Mouse (Mus musculus): ENCODE data around the gene Rnf187.

Gene Rnf187

GRCm38 (mm10) chr11:58948542-58949479, 10.1 kb upstream of the Rnf187 start, which contains the start of gene Hist3h2ba:
TSS of gene Hist3h2ba (plus strand) at chr11:58948920.
- no peak for DNase-seq (ENCODE audit: extremely low read depth, insufficient read length, low spot score)

GRCm38 (mm10) chr11:58947798-58948528, 9.2 kb upstream of the Rnf187 start:
- no peak for DNase-seq (ENCODE audit: extremely low read depth, insufficient read length, low spot score)

GRCm38 (mm10) chr11:58947306-58947705, 8.6 kb upstream of the Rnf187 start:
- DNase-seq (ENCODE audit: extremely low read depth, insufficient read length, low spot score) = no peak

DNA sequence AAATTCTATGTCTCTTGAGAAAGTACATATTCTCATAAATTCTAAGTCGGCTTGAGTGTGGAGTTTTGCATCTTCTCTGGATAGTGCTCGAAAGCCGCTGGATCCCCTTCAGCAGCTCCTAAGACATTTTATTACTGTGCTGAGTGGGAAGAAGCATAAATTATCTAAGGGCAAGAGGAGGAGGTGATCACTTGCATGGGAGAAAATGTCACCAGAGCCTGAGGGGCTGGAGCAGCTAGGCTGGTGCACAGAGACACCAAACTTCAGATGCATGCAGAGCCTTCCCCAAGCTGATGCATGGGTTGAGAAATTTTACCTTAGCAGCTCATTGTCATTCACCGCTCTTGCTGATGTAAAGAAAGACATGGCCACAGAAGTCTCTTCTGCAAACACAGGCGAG, 5.4 kb upstream of the Rnf187 start:
- no peak for DNase-seq (ENCODE audit: extremely low read depth, insufficient read length, low spot score)

- DNase-seq (ENCODE audit: extremely low read depth, insufficient read length, low spot score) = no peak
These were observed 348 bp upstream of the Rnf187 start for GRCm38 (mm10) chr11:58939088-58939439.

DNA sequence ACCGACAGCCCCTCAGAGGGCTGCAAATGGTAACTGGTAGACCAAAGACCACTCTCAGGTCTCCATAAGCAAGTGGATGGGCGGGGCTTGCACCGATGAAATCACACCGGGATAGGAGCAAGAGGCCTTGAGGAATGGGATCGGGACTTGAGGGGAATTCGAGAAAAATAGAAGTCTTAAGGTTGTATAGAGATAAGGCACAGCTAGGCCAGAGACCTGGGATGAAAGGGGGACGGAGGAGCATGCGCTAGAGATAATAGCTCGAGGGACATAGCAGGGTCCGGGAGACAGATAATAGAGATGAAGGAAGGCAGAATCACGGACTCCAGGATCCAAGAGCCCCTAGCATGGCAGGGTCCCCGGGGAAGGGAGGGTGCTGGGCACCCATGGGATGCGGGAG, 807 bp downstream of the Rnf187 start:
- no peak for DNase-seq (ENCODE audit: extremely low read depth, insufficient read length, low spot score)

GRCm38 (mm10) chr11:58931576-58931975, 7.1 kb downstream of the Rnf187 start:
- DNase-seq (ENCODE audit: extremely low read depth, insufficient read length, low spot score) = no peak

GRCm38 (mm10) chr11:58930254-58930653, 8.5 kb downstream of the Rnf187 start:
- no peak for DNase-seq (ENCODE audit: extremely low read depth, insufficient read length, low spot score)

- no peak for DNase-seq (ENCODE audit: extremely low read depth, insufficient read length, low spot score)
These were observed 9.1 kb downstream of the Rnf187 start for GRCm38 (mm10) chr11:58929641-58930040.

DNA sequence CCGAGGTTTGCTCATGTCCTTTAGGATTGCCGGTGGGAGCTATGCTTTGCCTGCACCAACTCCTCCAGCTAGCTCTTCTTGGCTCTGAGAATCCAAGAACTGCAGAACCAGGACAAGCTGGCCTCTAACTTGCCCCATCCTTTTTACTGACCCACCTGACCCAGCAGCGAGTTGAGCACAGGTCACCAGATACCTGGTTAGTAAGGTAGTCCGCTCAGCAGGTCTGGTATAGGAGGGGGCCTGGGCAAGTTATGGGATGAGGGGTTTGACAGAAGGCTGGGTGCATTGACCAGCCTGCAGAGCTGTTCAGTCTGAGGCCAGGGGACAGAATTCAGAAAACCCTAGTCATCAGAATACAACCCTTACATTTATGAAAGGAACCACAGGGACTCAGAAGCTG, 9.7 kb downstream of the Rnf187 start:
- no peak for DNase-seq (ENCODE audit: extremely low read depth, insufficient read length, low spot score)

GRCm38 (mm10) chr11:58927790-58928651, 10.7 kb downstream of the Rnf187 start:
- peak; percentile 54 for DNase-seq (ENCODE audit: extremely low read depth, insufficient read length, low spot score)

- DNase-seq (ENCODE audit: extremely low read depth, insufficient read length, low spot score) = no peak
These were observed 11.7 kb downstream of the Rnf187 start for GRCm38 (mm10) chr11:58927053-58927452.

GRCm38 (mm10) chr11:58926651-58927050, 12.1 kb downstream of the Rnf187 start:
- DNase-seq (ENCODE audit: extremely low read depth, insufficient read length, low spot score) = no peak

GRCm38 (mm10) chr11:58922420-58922819, 16.3 kb downstream of the Rnf187 start:
- no peak for DNase-seq (ENCODE audit: extremely low read depth, insufficient read length, low spot score)

GRCm38 (mm10) chr11:58918759-58919158, 20.0 kb downstream of the Rnf187 start:
- DNase-seq (ENCODE audit: extremely low read depth, insufficient read length, low spot score) = no peak

DNA sequence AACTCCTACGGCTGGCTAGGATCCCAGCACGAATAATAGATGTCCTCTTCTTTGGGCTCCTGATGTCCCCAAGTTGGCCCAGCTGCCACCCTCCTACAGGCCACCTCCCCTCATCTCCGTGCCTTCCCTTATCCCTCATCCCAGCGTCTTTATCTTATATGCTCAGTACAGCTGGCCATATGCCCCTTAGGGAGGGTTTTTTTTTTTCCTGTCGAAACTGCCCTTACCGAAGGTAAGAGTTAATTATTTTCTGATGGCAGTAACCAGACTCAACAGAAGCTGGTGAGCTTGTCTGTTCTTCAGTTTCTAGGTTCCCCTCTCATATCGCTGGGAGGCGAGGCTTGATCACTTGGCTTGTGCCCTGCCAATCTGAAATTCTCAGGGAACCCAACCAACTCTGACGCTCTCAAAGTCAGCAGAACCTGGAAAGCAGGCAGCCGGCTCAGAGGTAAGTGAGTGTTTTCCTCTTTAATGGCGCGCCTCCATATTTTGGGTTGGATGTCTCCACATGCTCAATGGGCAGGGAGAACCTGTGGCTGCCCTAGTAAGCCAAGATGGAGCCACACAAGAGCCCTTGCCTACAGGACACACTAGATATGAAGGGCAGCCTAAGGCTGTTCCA, 20.9 kb downstream of the Rnf187 start, which contains the start of gene Btnl10:
TSS of gene Btnl10 (plus strand) at position 164 of the 622 bp plus-strand sequence.
- no peak for DNase-seq (ENCODE audit: extremely low read depth, insufficient read length, low spot score)

- peak; percentile 27 for DNase-seq (ENCODE audit: extremely low read depth, insufficient read length, low spot score)
These were observed 21.6 kb downstream of the Rnf187 start for GRCm38 (mm10) chr11:58916879-58917744.

DNA sequence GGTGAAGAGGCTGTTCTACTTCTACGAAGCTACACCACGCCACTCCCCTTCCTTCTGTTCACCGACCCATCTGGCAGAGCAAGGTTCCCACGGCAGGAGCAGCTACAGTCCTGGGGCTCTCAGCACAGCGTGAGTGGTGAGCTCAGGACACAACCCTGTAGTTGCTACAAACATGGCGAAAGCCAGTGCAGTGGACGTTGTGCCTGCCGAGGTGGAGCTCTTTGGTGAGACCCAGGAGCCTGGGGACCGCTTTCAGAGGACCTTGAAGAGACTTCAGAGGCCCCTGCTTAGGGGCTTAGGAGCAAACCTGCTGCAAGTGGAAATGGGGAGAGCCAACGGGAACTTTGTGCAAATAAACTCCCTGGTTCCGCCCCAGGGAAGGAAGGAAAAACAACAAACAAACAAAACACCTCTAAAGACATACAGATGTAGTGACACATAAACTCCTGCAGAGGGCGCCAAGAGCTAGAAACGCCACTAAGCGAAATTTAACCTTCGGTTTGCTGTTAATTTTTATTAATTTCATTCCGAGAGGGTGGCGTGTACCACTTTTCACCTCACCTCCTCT, 24.2 kb downstream of the Rnf187 start:
- DNase-seq (ENCODE audit: extremely low read depth, insufficient read length, low spot score) = no peak

- no peak for DNase-seq (ENCODE audit: extremely low read depth, insufficient read length, low spot score)
These were observed 24.9 kb downstream of the Rnf187 start for GRCm38 (mm10) chr11:58913776-58914175.
